Mouse (Mus musculus): ENCODE measurements around the gene Safb. TPM values are rescaled to one million over a fixed set of nuclear protein-coding genes. Genes with fewer than 3 reads are reported as not detected.

Gene Safb
- total and polyA plus RNA-seq, 3 experiments, result 67.0 to 151 (median 121) TPM

GRCm38 (mm10) chr17:56547846-56548604, 36.6 kb upstream of the Safb start:
- DNase-seq (ENCODE audit: low spot score) (no peak), ATAC-seq (ENCODE audit: extremely low read depth, insufficient number of reproducible peaks, low FRiP score, poor library complexity, severe bottlenecking) (no peak)
- Histone ChIP-seq H3K9me3 (replicated peaks) (no peaks in the 10 kb centered on the region), H3K27me3 (ENCODE audit: insufficient read depth, low read length) (peaks cover 5% of the 10 kb centered on the region), H3K4me1 (ENCODE audit: insufficient read depth, low read depth, low read length) (peaks cover 27% of the 10 kb centered on the region), H3K4me3 (ENCODE audit: low read depth, low read length) (no peak overlapping the region), H3K36me3 (replicated peaks) (peaks cover 11% of the 10 kb centered on the region)
- TF ChIP-seq CTCF (IDR thresholded peaks at IDR 0.05; ENCODE audit: low read depth, low read length) (0 out of 2 replicates have a peak, but pooled peaks have one; percentile 28), GATA2 (IDR thresholded peaks at IDR 0.05; ENCODE audit: borderline replicate concordance, low read depth, low read length) (no peak)

GRCm38 (mm10) chr17:56548605-56549105, 36.0 kb upstream of the Safb start:
- peaks cover 13% of the 10 kb centered on the region for H3K36me3 ChIP-seq (replicated peaks)
- no peak for DNase-seq (ENCODE audit: low spot score)
- H3K4me1 ChIP-seq (ENCODE audit: insufficient read depth, low read depth, low read length), result peaks cover 24% of the 10 kb centered on the region
- TF ChIP-seq GATA1 (IDR thresholded peaks at IDR 0.05; ENCODE audit: borderline replicate concordance, low read length) (no peak), GATA2 (IDR thresholded peaks at IDR 0.05; ENCODE audit: borderline replicate concordance, low read depth, low read length) (no peak), TAL1 (conservative IDR thresholded peaks at IDR 0.05; ENCODE audit: low read depth, low read length) (no peak), CTCF (IDR thresholded peaks at IDR 0.05; ENCODE audit: low read depth, low read length) (no peak), POLR2AphosphoS5 (IDR thresholded peaks at IDR 0.05; ENCODE audit: insufficient replicate concordance, low read depth, low read length) (no peak)
- H3K9me3 ChIP-seq (replicated peaks), result no peaks in the 10 kb centered on the region
- no peaks in the 10 kb centered on the region for H3K27me3 ChIP-seq (ENCODE audit: insufficient read depth, low read length)
- no peak for ATAC-seq (ENCODE audit: extremely low read depth, insufficient number of reproducible peaks, low FRiP score, poor library complexity, severe bottlenecking)
- no peak overlapping the region for H3K4me3 ChIP-seq (ENCODE audit: low read depth, low read length)

- no peak for DNase-seq (ENCODE audit: low spot score)
- H3K36me3 ChIP-seq (replicated peaks), result peaks cover 22% of the 10 kb centered on the region
- no peak for TF ChIP-seq CTCF (IDR thresholded peaks at IDR 0.05; ENCODE audit: low read depth, low read length)
- TF ChIP-seq GATA2 (IDR thresholded peaks at IDR 0.05; ENCODE audit: borderline replicate concordance, low read depth, low read length), result no peak
- TF ChIP-seq TAL1 (conservative IDR thresholded peaks at IDR 0.05; ENCODE audit: low read depth, low read length), result no peak
- TF ChIP-seq GATA1 (IDR thresholded peaks at IDR 0.05; ENCODE audit: borderline replicate concordance, low read length), result no peak
- TF ChIP-seq POLR2AphosphoS5 (IDR thresholded peaks at IDR 0.05; ENCODE audit: insufficient replicate concordance, low read depth, low read length), result no peak
- H3K4me1 ChIP-seq (ENCODE audit: insufficient read depth, low read depth, low read length), result peaks cover 22% of the 10 kb centered on the region
- H3K27me3 ChIP-seq (ENCODE audit: insufficient read depth, low read length), result no peaks in the 10 kb centered on the region; the same call in 1 of the 2 replicates
- no peak overlapping the region for H3K4me3 ChIP-seq (ENCODE audit: low read depth, low read length)
- no peaks in the 10 kb centered on the region for H3K9me3 ChIP-seq (replicated peaks)
- no peak for ATAC-seq (ENCODE audit: extremely low read depth, insufficient number of reproducible peaks, low FRiP score, poor library complexity, severe bottlenecking)
Measured at GRCm38 (mm10) chr17:56550784-56551475, 33.7 kb upstream of the Safb start.

GRCm38 (mm10) chr17:56551841-56552581, 32.6 kb upstream of the Safb start:
- Histone ChIP-seq H3K4me1 (ENCODE audit: insufficient read depth, low read depth, low read length) (peaks cover 14% of the 10 kb centered on the region), H3K27me3 (ENCODE audit: insufficient read depth, low read length) (no peaks in the 10 kb centered on the region; the same call in 1 of the 2 replicates), H3K9me3 (replicated peaks) (no peaks in the 10 kb centered on the region), H3K36me3 (replicated peaks) (peaks cover 30% of the 10 kb centered on the region), H3K4me3 (ENCODE audit: low read depth, low read length) (no peak overlapping the region)
- no peak for ATAC-seq (ENCODE audit: extremely low read depth, insufficient number of reproducible peaks, low FRiP score, poor library complexity, severe bottlenecking)
- DNase-seq (ENCODE audit: low spot score), result no peak
- TF ChIP-seq CTCF (IDR thresholded peaks at IDR 0.05; ENCODE audit: low read depth, low read length) (no peak), POLR2AphosphoS5 (IDR thresholded peaks at IDR 0.05; ENCODE audit: insufficient replicate concordance, low read depth, low read length) (no peak), GATA2 (IDR thresholded peaks at IDR 0.05; ENCODE audit: borderline replicate concordance, low read depth, low read length) (no peak), TAL1 (conservative IDR thresholded peaks at IDR 0.05; ENCODE audit: low read depth, low read length) (no peak), GATA1 (IDR thresholded peaks at IDR 0.05; ENCODE audit: borderline replicate concordance, low read length) (no peak)

GRCm38 (mm10) chr17:56552781-56553363, 31.8 kb upstream of the Safb start:
- no peak overlapping the region for H3K4me3 ChIP-seq (ENCODE audit: low read depth, low read length)
- TF ChIP-seq POLR2AphosphoS5 (IDR thresholded peaks at IDR 0.05; ENCODE audit: insufficient replicate concordance, low read depth, low read length) (no peak), CTCF (IDR thresholded peaks at IDR 0.05; ENCODE audit: low read depth, low read length) (peak; percentile 100)
- H3K9me3 ChIP-seq (replicated peaks), result no peaks in the 10 kb centered on the region
- H3K27me3 ChIP-seq (ENCODE audit: insufficient read depth, low read length), result no peaks in the 10 kb centered on the region; the same call in 1 of the 2 replicates
- peaks cover 35% of the 10 kb centered on the region for H3K36me3 ChIP-seq (replicated peaks)
- DNase-seq (ENCODE audit: low spot score), result peak; percentile 38
- H3K4me1 ChIP-seq (ENCODE audit: insufficient read depth, low read depth, low read length), result peaks cover 14% of the 10 kb centered on the region
- peak; percentile 45; the same call in 1 of the 2 replicates for ATAC-seq (ENCODE audit: extremely low read depth, insufficient number of reproducible peaks, low FRiP score, poor library complexity, severe bottlenecking)
